Mouse (Mus musculus) NIH3T3 (cell line): ENCODE data around the gene Olfr175-ps1.

Experiments
- DNase-seq: peaks from one replicate; pipeline ENCODE4 v3.0.0-alpha.2; 2012; ENCODE audit warnings: low read depth

Olfr175-ps1 gene

GRCm38 (mm10) chr16:58826732-58827319 lies at the start of gene Olfr175-ps1:
TSS of gene Olfr175-ps1 (minus strand) at chr16:58826782.
- no peak for DNase-seq

GRCm38 (mm10) chr16:58874668-58875067 lies 48.1 kb upstream of the Olfr175-ps1 start, which contains the start of gene Olfr177:
TSS of gene Olfr177 (minus strand) at chr16:58874768.
- DNase-seq = no peak

GRCm38 (mm10) chr16:58861479-58861878 lies 34.9 kb upstream of the Olfr175-ps1 start:
- DNase-seq = no peak

GRCm38 (mm10) chr16:58860032-58860737 lies 33.6 kb upstream of the Olfr175-ps1 start:
- no peak for DNase-seq

GRCm38 (mm10) chr16:58800168-58800567 lies 26.4 kb downstream of the Olfr175-ps1 start, which contains the start of gene Olfr173:
TSS of gene Olfr173 (minus strand) at chr16:58800268.
- DNase-seq = no peak
